Mouse (Mus musculus) megakaryocyte-erythroid progenitor cell, adult 5 weeks (primary cell): Measurements from ENCODE around the gene Fam189b. TPM values are rescaled to one million over a fixed set of nuclear protein-coding genes. Genes with fewer than 3 reads are reported as not detected.

Source experiments
- polyA plus RNA-seq: library from polyadenylated mRNA; stranded (reverse); fragments of >175 nt; gene quantifications from 2 replicates; pipeline ENCODE4 v1.2.3, GENCODE M21; 2012

The Fam189b gene
- polyA plus RNA-seq, result 253 and 287 TPM in 2 replicates

GRCm38 (mm10) chr3:89183058-89183958 is at the start of gene Fam189b:
Gene Fam189b, plus strand, starts transcription at chr3:89183143.

GRCm38 (mm10) chr3:89135958-89136357 is 47.0 kb upstream of the Fam189b start, which contains the start of gene Pklr:
Gene Pklr, plus strand, starts transcription at chr3:89136142.

DNA sequence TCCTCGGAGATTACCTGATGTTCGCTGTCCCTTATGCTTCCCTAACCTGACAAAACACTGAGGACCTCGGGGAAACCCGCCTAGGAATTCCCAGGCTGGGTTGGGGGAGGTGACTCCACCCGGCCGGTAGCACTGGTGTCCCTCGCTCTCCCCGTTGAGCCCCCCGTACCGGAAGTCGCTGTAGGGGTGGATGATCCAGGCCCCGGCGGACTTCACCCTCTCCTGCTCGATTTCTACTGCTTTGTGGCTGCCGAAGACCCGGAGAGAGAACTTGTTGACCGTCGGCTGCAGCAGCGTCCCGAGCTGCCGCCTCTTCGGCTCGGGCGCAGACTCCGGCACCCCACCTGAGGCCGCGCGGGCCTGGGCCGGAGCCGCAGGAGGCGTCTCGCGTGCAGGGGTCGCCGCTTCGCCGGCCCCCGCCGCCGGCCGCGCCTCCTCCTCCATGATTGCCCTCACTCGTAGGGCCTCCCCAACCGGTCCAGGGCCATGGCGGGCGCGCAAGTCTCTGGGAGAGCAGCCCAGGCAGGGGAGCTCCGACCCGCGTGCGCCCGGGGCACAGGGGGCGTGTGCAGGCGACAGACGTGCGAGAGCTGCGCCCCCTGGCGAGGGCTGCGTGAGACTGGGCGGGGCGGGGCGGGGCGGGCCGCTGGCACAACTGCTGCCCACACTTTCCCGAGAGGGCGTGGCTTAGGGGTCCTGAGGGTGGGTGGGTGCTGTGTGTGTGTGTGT is 23.2 kb upstream of the Fam189b start, which contains the start of gene Hcn3:
Gene Hcn3 (minus strand): TSS at position 581 of the 729 bp plus-strand sequence.

DNA sequence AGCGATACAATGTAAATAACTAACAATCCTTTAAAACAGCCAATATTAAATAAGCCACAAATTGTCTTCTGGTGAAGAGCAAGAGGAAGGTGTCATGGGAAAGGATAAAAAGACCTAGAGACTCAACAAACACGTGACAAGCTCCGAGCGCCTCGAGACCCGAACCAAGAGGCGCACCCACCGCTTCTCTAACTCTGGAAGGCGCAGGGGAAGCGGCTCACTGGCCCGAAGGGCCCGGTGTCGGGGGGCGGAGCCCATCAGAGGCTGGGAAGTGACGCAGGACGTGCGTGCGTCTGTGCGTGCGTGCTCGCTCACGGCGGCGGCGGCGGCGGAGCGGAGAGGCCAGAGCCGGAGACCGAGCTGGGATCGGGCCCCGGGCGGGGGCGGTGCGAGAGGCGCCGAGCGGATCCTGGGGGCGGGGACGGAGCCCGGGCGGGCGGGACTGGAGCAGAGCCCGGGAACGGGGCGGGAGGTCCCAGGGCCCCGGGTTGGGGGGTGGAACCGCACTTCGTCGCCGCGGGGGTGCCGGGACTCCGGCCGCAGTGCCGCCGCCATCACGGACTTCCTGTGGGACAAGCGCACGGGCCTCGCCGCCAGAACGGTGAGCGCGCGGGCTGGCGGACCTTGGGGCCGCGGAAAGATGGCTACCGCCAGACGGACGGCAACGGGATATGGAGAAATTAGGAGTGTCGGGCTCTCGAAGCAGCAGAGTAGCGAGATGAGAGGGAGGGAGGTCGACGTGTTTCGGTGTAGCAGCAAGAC is 18.3 kb upstream of the Fam189b start, which contains the start of gene Clk2:
Gene Clk2 (plus strand): TSS at position 290 of the 762 bp plus-strand sequence.

DNA sequence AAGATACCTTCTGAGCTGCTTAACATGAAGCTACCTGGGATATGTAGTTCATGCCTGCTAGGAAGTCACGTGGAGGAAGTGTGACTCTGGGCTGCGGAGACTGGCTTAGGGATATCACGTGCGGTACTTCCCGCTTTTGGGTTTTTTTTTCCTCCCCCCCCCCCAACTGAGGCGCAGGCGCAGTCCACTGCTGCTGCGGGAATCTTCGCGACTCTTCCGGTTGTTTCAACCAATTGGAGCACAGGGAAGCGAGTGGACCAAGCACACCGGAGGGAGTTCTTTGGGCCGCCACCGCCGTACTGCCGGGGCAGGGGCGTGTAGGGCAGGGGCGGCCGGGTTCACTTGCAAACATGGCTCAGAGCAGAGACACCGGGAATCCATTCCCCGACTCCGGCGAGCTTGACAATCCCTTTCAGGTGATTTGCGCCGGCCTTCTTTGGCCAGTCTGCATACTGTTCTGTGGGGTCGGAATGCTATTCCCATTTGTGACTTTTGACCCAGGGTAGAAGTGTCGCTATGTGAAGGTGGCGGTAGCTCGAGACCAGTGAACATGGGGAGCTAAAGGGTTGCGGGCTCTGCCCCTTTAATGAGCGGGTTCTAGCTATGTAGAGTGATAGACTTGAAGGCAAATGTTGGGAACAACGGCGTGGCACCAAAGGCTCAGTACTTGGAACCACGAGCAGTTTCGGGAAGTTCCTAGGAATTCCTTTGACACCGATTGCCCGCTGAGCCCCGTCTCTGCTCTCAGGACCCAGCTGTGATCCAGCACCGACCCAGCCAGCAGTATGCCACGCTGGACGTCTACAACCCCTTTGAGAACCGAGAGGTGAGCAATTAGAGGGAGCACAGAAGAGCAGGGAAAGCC is 5.5 kb upstream of the Fam189b start, which contains the start of gene Scamp3:
Gene Scamp3 (plus strand): TSS at position 232 of the 865 bp plus-strand sequence.

GRCm38 (mm10) chr3:89202253-89203141 is 19.6 kb downstream of the Fam189b start, which contains the start of gene Gba:
Gene Gba, plus strand, starts transcription at chr3:89202928.

DNA sequence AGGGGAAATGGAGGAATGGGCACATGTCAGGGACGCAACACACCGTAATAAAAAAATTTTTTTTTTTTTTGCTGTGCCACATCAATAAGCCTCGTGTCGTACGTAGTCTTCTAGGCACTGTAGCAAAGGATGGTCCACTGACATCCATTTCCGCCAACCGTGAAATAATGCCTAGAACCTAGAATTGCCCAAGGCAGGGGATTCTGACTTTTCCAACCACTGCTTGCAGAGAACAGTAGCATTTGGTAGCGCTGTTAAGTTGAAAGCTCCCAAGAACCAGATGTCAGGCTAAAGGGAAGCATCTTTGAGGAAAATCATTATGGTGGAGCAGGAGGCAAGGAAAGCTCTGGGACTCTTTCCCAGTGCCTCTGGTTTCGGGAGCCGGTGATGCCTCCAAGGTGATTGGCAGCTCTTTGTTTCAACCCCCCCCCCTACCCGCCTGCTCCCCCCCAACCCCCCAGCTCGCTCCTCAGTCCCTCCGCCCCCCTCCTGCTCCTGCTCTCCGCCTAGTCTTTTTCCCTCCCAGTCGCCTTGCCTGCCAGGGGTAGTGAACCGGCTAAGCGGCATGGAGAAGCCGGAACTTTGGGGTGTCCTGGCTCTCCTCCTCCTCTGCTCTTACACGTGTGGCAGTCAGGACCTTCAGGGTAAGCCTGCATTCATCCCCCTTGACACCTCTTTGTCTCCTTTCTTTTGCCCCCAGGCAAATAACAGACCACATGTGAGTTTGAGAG is 31.9 kb downstream of the Fam189b start, which contains the start of gene Thbs3:
Gene Thbs3 (plus strand): TSS at position 500 of the 731 bp plus-strand sequence.

GRCm38 (mm10) chr3:89226900-89227299 is 44.0 kb downstream of the Fam189b start, which contains the start of gene Mtx1:
Gene Mtx1, minus strand, starts transcription at chr3:89227088.

GRCm38 (mm10) chr3:89228836-89229235 is 45.9 kb downstream of the Fam189b start, which contains the start of gene Muc1:
Gene Muc1, plus strand, starts transcription at chr3:89229057.

Other genes with a start within 250 kb of the Fam189b start
- gene Ash1l, start 232.5 kb upstream of the Fam189b start, polyA plus RNA-seq, result 2.6 and 4.8 TPM in 2 replicates
- gene Dap3, start 232.0 kb upstream of the Fam189b start, polyA plus RNA-seq, result 102 and 118 TPM in 2 replicates
- gene Rusc1, start 89.8 kb upstream of the Fam189b start, polyA plus RNA-seq, result 33.6 and 37.2 TPM in 2 replicates
- gene Gm43738, start 82.0 kb upstream of the Fam189b start, polyA plus RNA-seq, result 1.0 and 1.1 TPM in 2 replicates
- 5.8 and 10.1 TPM in 2 replicates for gene Fdps, start 81.2 kb upstream of the Fam189b start, polyA plus RNA-seq
- gene Pklr, start 47.0 kb upstream of the Fam189b start, polyA plus RNA-seq, result 27.8 and 36.5 TPM in 2 replicates
- 1.8 and 2.5 TPM in 2 replicates for gene Hcn3, start 22.9 kb upstream of the Fam189b start, polyA plus RNA-seq
- gene Clk2, start 18.3 kb upstream of the Fam189b start, polyA plus RNA-seq, result 49.2 and 71.4 TPM in 2 replicates
- 366 and 382 TPM in 2 replicates for gene Scamp3, start 5.7 kb upstream of the Fam189b start, polyA plus RNA-seq
- 9.8 and 12.3 TPM in 2 replicates for gene Gba, start 19.8 kb downstream of the Fam189b start, polyA plus RNA-seq
- 0.61 and 2.0 TPM in 2 replicates for gene Thbs3, start 32.0 kb downstream of the Fam189b start, polyA plus RNA-seq
- 318 and 336 TPM in 2 replicates for gene Mtx1, start 43.9 kb downstream of the Fam189b start, polyA plus RNA-seq
- gene Muc1, start 45.9 kb downstream of the Fam189b start, polyA plus RNA-seq, result 0.56 and 0.64 TPM in 2 replicates
- gene Krtcap2, start 62.8 kb downstream of the Fam189b start, polyA plus RNA-seq, result 235 and 304 TPM in 2 replicates
- gene Trim46, start 63.2 kb downstream of the Fam189b start, polyA plus RNA-seq, result 9.2 and 11.3 TPM in 2 replicates
- gene Dpm3, start 76.2 kb downstream of the Fam189b start, polyA plus RNA-seq, result 448 and 506 TPM in 2 replicates
- gene Slc50a1, start 87.4 kb downstream of the Fam189b start, polyA plus RNA-seq, result 12.7 and 16.4 TPM in 2 replicates
- not detected in 2 replicates for gene Efna1, start 98.0 kb downstream of the Fam189b start, polyA plus RNA-seq
- gene Efna3, start 139.8 kb downstream of the Fam189b start, polyA plus RNA-seq, result 0.83 and 0.91 TPM in 2 replicates
- 3.1 and 4.1 TPM in 2 replicates for gene Efna4, start 154.9 kb downstream of the Fam189b start, polyA plus RNA-seq
- 195 and 256 TPM in 2 replicates for gene Adam15, start 166.9 kb downstream of the Fam189b start, polyA plus RNA-seq
- gene Dcst2, start 178.8 kb downstream of the Fam189b start, polyA plus RNA-seq, result not detected in 2 replicates
- gene Dcst1, start 182.1 kb downstream of the Fam189b start, polyA plus RNA-seq, result not detected in 2 replicates
- gene Zbtb7b, start 211.6 kb downstream of the Fam189b start, polyA plus RNA-seq, result 42.9 and 63.7 TPM in 2 replicates
- gene Lenep, start 219.7 kb downstream of the Fam189b start, polyA plus RNA-seq, result 0.05 and 0.10 TPM in 2 replicates
- gene Flad1, start 228.7 kb downstream of the Fam189b start, polyA plus RNA-seq, result 17.5 and 17.9 TPM in 2 replicates
- gene Cks1b, start 235.2 kb downstream of the Fam189b start, polyA plus RNA-seq, result 66.6 and 73.2 TPM in 2 replicates
- gene Shc1, start 235.3 kb downstream of the Fam189b start, polyA plus RNA-seq, result 117 and 151 TPM in 2 replicates
- 111 and 155 TPM in 2 replicates for gene Pygo2, start 247.1 kb downstream of the Fam189b start, polyA plus RNA-seq